Mouse (Mus musculus) cerebral cortex, adult 2 months (tissue): ENCODE measurements around the gene Pex26.

Experiments used
- WGBS: fragments of 180-500 bp; shearing (Covaris S2); methylation state at CpG from one replicate; pipeline ENCODE4 v1.1.7; 2018; 5-methylcytosine and 5-hydroxymethylcytosine counted together

Gene Pex26

DNA sequence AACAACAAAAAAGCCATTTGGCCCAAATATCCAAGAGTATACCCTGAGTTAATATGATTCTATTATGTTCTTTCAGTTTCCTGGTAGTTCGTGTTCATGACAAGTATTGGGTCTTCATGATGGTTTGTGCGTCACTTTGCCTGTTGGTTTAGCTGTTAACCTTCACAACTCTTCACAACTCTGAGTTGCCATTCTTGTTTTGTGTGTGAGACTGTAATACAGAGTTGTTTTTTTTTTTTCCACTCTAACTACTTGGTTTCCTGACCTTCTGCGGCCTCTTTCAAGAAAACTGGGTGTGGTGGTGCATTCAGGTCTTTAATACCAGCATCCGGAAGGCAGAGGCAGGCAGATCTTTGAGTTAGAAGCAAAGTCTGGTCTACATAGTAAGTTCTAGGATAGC lies 54.7 kb downstream of the Pex26 start:
- 91% methylated on average over 4 of the region's 4 CpGs for WGBS

DNA sequence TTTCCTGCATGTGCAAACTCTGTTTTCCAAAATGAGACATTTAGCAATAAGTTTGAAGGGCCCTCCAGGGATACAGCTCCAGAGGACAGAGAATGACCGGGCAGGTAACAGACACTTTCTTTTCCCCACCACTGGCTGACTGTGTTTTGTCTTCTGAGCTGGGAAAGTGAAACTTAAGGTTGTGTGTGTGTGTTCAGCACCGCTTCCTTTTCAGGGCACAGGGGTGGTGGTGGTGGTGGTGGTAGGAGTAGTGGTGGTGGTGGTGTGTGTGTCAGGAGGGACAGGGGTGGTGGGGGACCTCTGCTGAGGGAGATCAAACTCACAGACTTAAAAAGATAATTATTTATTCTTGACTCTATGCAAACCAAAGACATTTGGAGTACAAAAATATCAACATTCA lies 58.3 kb downstream of the Pex26 start:
- 94% methylated on average over 2 of the region's 2 CpGs for WGBS

DNA sequence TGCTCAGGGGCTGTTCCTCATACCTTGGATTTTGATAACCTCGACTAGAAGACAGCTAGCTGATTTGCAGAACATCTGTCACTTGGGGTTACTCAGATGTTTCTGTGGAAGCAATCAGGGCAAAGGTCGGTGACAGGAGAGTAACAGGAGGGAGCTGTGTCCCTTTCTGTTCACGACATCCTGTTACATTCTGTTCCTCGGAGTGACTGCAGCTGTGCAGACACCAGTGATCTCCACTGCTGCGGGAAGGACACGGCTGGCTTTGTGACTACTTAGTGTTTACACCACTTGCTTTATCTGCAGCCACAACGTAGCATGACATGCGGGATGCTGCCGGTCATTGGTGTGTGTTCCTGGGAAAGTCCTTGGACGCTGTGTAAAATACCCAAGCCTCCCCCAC lies 59.7 kb downstream of the Pex26 start:
- WGBS: 70% methylated on average over 10 of the region's 10 CpGs

DNA sequence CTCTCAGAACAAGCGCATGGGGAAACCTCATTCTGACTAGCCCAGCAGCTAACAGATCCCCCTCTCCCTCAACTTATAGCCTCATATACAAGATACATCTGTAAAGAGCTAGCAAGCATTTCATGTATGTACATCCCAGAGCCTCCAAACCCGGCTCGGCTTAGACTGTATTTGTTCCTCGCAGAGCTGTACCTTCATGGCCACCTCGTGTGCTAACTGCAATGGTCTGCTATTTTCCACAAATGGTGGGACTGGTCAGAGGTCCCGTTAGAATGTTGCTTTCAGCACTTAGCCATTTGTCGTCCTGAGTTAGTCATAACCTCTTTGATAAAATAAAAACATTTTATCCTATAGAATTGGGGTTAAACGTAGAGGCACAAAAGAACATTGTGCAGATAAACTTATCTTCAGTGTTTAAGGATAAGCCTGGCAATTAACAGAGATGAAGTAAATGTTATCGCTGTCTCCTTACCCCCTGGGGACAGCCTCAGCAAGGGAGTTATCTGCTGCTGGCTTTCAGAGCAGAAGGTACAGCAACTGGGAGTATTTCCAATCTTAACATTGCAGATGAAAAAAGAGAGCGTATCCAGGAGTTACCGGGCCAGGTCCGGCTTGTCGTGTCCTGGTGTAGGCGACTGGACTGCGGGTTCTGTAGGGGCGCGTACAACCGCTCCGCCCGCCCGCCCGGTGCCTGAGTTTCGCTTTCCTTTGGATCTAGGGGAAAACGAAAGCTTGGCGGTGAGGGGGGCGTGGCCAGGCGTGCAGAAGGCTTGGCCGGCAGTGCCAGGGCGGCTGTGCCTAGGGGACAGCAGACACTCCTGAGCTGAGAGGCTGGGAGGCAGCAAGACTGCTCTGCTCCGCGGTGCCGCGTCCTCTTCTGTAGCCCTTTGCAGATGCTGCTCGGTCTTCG lies 61.9 kb downstream of the Pex26 start, which contains the start of gene Usp18:
Gene Usp18, plus strand, starts transcription at position 780 of the 910 bp plus-strand sequence.
- WGBS: 6% methylated on average over 35 of the region's 35 CpGs

DNA sequence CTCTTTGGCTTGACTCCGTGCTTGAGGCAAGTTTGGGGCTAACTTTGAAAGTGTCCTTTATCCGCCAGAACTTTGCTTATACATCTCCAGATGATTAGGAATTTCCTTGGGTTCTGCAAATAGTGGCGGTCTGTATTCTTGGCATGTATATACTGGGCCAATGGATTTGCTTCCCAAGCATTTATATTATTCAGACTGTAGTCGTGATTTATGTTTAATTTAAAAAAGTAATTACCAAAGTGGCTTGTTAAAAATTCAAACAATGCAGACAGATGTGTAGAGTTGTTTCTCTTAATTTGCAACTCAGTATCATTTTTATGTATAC lies 62.5 kb downstream of the Pex26 start:
- 8% methylated on average over 4 of the region's 4 CpGs for WGBS
